Mouse (Mus musculus) heart, postnatal 0 days (tissue): ENCODE results near the gene Wdr19.

Experiments used
- CTCF ChIP-seq: IDR thresholded peaks from 2 replicates; pipeline ENCODE4 v1.5.1; 2016; ENCODE audit warnings: antibody characterized with exemption, control low read depth, low read depth
- EP300 ChIP-seq: IDR thresholded peaks from 2 replicates; pipeline ENCODE4 v1.6.1; 2016; ENCODE audit warnings: antibody characterized with exemption, low read depth

DNA sequence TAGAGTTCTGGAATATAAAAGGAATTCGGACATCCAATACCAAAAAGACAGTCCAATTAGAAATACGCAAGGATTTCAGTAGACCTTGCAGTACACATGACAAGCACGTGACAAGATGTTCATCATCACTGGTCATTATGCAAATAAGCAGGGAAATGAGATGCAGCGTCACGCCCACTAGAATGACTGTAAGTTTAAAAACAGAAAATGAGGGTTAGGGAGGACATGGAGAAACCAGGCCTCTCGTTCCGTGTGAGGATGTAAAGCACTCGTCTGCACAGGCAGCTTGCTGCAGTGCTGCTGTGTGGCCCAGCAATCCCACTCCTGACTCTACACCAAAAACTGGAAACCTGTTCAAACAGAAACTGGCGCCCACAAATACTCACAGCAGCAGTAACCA lies 29.3 kb upstream of the Wdr19 start:
- no peak for TF ChIP-seq CTCF
- TF ChIP-seq EP300: no peak
